Mouse (Mus musculus): ENCODE measurements at regions not wholly inside any gene's neighbourhood (a gene's known extent, or its start where the extent isn't known, plus 50 kb on each side); places are given as distances from the start of the nearest gene placed in this dataset.
"Not testable (repeated sequence)": the region's sequence is repeated elsewhere in the genome, so short reads cannot be mapped to it uniquely, and the experiment has no call there.

GRCm38 (mm10) chr1:177501288-177501687 lies 59.1 kb downstream of the Zbtb18 start:
- DNase-seq (ENCODE audit: low spot score): no peak

- DNase-seq (ENCODE audit: low spot score): no peak
Measured at GRCm38 (mm10) chr1:177503946-177504345, 61.8 kb downstream of the Zbtb18 start.

GRCm38 (mm10) chr1:177504743-177505142 lies 62.6 kb downstream of the Zbtb18 start:
- no peak for DNase-seq (ENCODE audit: low spot score)

- DNase-seq (ENCODE audit: low spot score): not testable (repeated sequence)
Measured at GRCm38 (mm10) chr1:177507398-177507797, 65.2 kb downstream of the Zbtb18 start.

- no peak for DNase-seq (ENCODE audit: low spot score)
Measured at GRCm38 (mm10) chr1:177509786-177510185, 67.6 kb downstream of the Zbtb18 start.

GRCm38 (mm10) chr1:177512116-177512515 lies 70.0 kb downstream of the Zbtb18 start:
- DNase-seq (ENCODE audit: low spot score): no peak

- DNase-seq (ENCODE audit: low spot score): peak; percentile 40
Measured at GRCm38 (mm10) chr1:177517934-177518610, 75.9 kb downstream of the Zbtb18 start.

- peak; percentile 38 for DNase-seq (ENCODE audit: low spot score)
Measured at GRCm38 (mm10) chr1:177518897-177519513, 76.9 kb downstream of the Zbtb18 start.

GRCm38 (mm10) chr1:177521110-177521509 lies 79.0 kb downstream of the Zbtb18 start:
- DNase-seq (ENCODE audit: low spot score): no peak

GRCm38 (mm10) chr1:177525141-177525540 lies 83.0 kb downstream of the Zbtb18 start:
- no peak for DNase-seq (ENCODE audit: low spot score)

- no peak for DNase-seq (ENCODE audit: low spot score)
Measured at GRCm38 (mm10) chr1:177531791-177532190, 89.6 kb downstream of the Zbtb18 start.

- no peak for DNase-seq (ENCODE audit: low spot score)
Measured at GRCm38 (mm10) chr1:177532656-177533055, 90.5 kb downstream of the Zbtb18 start.

- DNase-seq (ENCODE audit: low spot score): no peak
Measured at GRCm38 (mm10) chr1:177533332-177533731, 91.2 kb downstream of the Zbtb18 start.

GRCm38 (mm10) chr1:177545031-177545735 lies 103.0 kb downstream of the Zbtb18 start:
- no peak for DNase-seq (ENCODE audit: low spot score)

GRCm38 (mm10) chr1:177547716-177548115 lies 105.6 kb downstream of the Zbtb18 start:
- DNase-seq (ENCODE audit: low spot score): no peak

GRCm38 (mm10) chr1:177555471-177556291 lies 113.5 kb downstream of the Zbtb18 start:
- peak; percentile 47 for DNase-seq (ENCODE audit: low spot score)

- DNase-seq (ENCODE audit: low spot score): no peak
Measured at GRCm38 (mm10) chr1:177557432-177557831, 115.3 kb downstream of the Zbtb18 start.

- DNase-seq (ENCODE audit: low spot score): no peak
Measured at GRCm38 (mm10) chr1:177557856-177558255, 115.7 kb downstream of the Zbtb18 start.

- peak; percentile 61 for DNase-seq (ENCODE audit: low spot score)
Measured at GRCm38 (mm10) chr1:177561716-177562588, 119.8 kb downstream of the Zbtb18 start.

GRCm38 (mm10) chr1:177562589-177562912 lies 120.4 kb downstream of the Zbtb18 start:
- DNase-seq (ENCODE audit: low spot score): no peak

- DNase-seq (ENCODE audit: low spot score): no peak
Measured at GRCm38 (mm10) chr1:177565678-177566077, 123.5 kb downstream of the Zbtb18 start.

All from retina, embryonic 14.5 days (tissue).